Mouse (Mus musculus): Measurements from ENCODE around the gene Map10. TPM values are rescaled to one million over a fixed set of nuclear protein-coding genes. Genes with fewer than 3 reads are reported as not detected.

Map10 gene
- total RNA-seq, 2 experiments from 2014 or later, result 4.3 to 4.5 TPM

GRCm38 (mm10) chr8:125658508-125658907 lies 11.1 kb upstream of the Map10 start:
- no peak for DNase-seq (ENCODE audit: extremely low spot score in 1 of 2, low spot score in 2 of 2)
- intact Hi-C loops (cut with DNase I), result no loop called here
- Histone ChIP-seq H3K27ac (no peak overlapping the region), H3K4me3 (no peak overlapping the region)
- TF ChIP-seq CTCF (IDR thresholded peaks at IDR 0.05), result no peak

GRCm38 (mm10) chr8:125658926-125659325 lies 10.7 kb upstream of the Map10 start:
- no peak overlapping the region for H3K27ac ChIP-seq
- H3K4me3 ChIP-seq, result no peak overlapping the region
- TF ChIP-seq CTCF (IDR thresholded peaks at IDR 0.05), result no peak

GRCm38 (mm10) chr8:125660397-125660796 lies 9.2 kb upstream of the Map10 start:
- Histone ChIP-seq H3K27ac (no peak overlapping the region), H3K4me3 (no peak overlapping the region)
- intact Hi-C loops (cut with DNase I), result no loop called here
- DNase-seq (ENCODE audit: extremely low spot score in 1 of 2, low spot score in 2 of 2), result no peak
- TF ChIP-seq CTCF (IDR thresholded peaks at IDR 0.05), result no peak

More at GRCm38 (mm10) chr8:125658926-125659325, 10.7 kb upstream of the Map10 start:
- no peak for DNase-seq (ENCODE audit: extremely low spot score in 1 of 2, low spot score in 2 of 2)
- intact Hi-C loops (cut with DNase I), result no loop called here

GRCm38 (mm10) chr8:125661958-125662668 lies 7.5 kb upstream of the Map10 start:
- TF ChIP-seq CTCF (IDR thresholded peaks at IDR 0.05), result no peak
- DNase-seq (ENCODE audit: extremely low spot score in 1 of 2, low spot score in 2 of 2), result no peak
- H3K27ac ChIP-seq, result no peak overlapping the region
- intact Hi-C loops (cut with DNase I), result no loop called here
- H3K4me3 ChIP-seq, result no peak overlapping the region

- DNase-seq (ENCODE audit: extremely low spot score in 1 of 2, low spot score in 2 of 2), result no peak
- no peak overlapping the region for H3K4me3 ChIP-seq
- intact Hi-C loops (cut with DNase I), result no loop called here
- H3K27ac ChIP-seq, result no peak overlapping the region
- TF ChIP-seq CTCF (IDR thresholded peaks at IDR 0.05), result no peak
Observed at GRCm38 (mm10) chr8:125662669-125663048, 7.0 kb upstream of the Map10 start.

- H3K4me3 ChIP-seq, result no peak overlapping the region
- no peak for DNase-seq (ENCODE audit: extremely low spot score in 1 of 2, low spot score in 2 of 2)
- intact Hi-C loops (cut with DNase I), result no loop called here
- no peak overlapping the region for H3K27ac ChIP-seq
- no peak for TF ChIP-seq CTCF (IDR thresholded peaks at IDR 0.05)
Observed at GRCm38 (mm10) chr8:125665183-125665875, 4.3 kb upstream of the Map10 start.

- H3K4me3 ChIP-seq, result no peak overlapping the region
- DNase-seq (ENCODE audit: extremely low spot score in 1 of 2, low spot score in 2 of 2), result no peak
- TF ChIP-seq CTCF (IDR thresholded peaks at IDR 0.05), result no peak
- no peak overlapping the region for H3K27ac ChIP-seq
- intact Hi-C loops (cut with DNase I), result no loop called here
Observed at GRCm38 (mm10) chr8:125665876-125666186, 3.8 kb upstream of the Map10 start.

GRCm38 (mm10) chr8:125666201-125666600 lies 3.4 kb upstream of the Map10 start:
- H3K27ac ChIP-seq, result no peak overlapping the region
- DNase-seq (ENCODE audit: extremely low spot score in 1 of 2, low spot score in 2 of 2), result no peak
- no peak overlapping the region for H3K4me3 ChIP-seq
- TF ChIP-seq CTCF (IDR thresholded peaks at IDR 0.05), result no peak
- intact Hi-C loops (cut with DNase I), result no loop called here

GRCm38 (mm10) chr8:125667248-125667647 lies 2.4 kb upstream of the Map10 start:
- H3K27ac ChIP-seq, result no peak overlapping the region
- no peak for DNase-seq (ENCODE audit: extremely low spot score in 1 of 2, low spot score in 2 of 2)
- intact Hi-C loops (cut with DNase I), result no loop called here
- no peak overlapping the region for H3K4me3 ChIP-seq
- no peak for TF ChIP-seq CTCF (IDR thresholded peaks at IDR 0.05)

- Histone ChIP-seq H3K4me3 (peak overlapping the region; percentile 71), H3K27ac (peak overlapping the region; percentile 60)
- TF ChIP-seq CTCF (IDR thresholded peaks at IDR 0.05), result no peak; the same call in 1 of the 2 replicates
- intact Hi-C loops (cut with DNase I), result no loop called here
- no peak for DNase-seq (ENCODE audit: extremely low spot score in 1 of 2, low spot score in 2 of 2)
Observed at GRCm38 (mm10) chr8:125669159-125669699, 389 bp upstream of the Map10 start.

GRCm38 (mm10) chr8:125670420-125670819 lies 802 bp downstream of the Map10 start:
- intact Hi-C loops (cut with DNase I), result no loop called here
- no peak for TF ChIP-seq CTCF (IDR thresholded peaks at IDR 0.05)
- DNase-seq (ENCODE audit: extremely low spot score in 1 of 2, low spot score in 2 of 2), result no peak
- peak overlapping the region; percentile 71 for H3K4me3 ChIP-seq
- no peak overlapping the region for H3K27ac ChIP-seq

- intact Hi-C loops (cut with DNase I), result no loop called here
- DNase-seq (ENCODE audit: extremely low spot score in 1 of 2, low spot score in 2 of 2), result no peak
- H3K27ac ChIP-seq, result no peak overlapping the region
- no peak for TF ChIP-seq CTCF (IDR thresholded peaks at IDR 0.05)
- H3K4me3 ChIP-seq, result no peak overlapping the region
Observed at GRCm38 (mm10) chr8:125670906-125671305, 1.3 kb downstream of the Map10 start.
